Mouse (Mus musculus): ENCODE results near the gene Gm20422. TPM values are rescaled to one million over a fixed set of nuclear protein-coding genes. Genes with fewer than 3 reads are reported as not detected.

Gm20422 gene
- polyA plus RNA-seq, 1 experiment, result not detected

DNA sequence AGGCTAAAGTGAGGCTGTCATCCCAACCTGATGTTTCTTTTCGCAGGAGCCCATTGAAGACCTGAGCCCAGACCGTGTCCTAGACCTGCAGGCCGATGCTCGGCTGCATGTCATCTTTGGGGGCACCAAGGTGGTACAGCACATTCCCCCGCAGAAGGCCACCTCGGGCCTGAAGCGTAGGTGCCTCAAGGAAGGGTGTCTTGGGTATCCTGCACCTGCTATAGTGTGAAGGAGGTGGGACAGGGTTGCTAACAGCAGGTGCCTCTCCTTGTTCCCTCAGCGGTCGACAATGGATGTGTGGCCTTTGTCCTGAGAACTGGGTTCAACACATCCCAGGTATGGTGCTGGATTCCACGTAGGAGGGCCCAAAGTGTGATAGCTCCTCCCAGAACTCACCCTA, 23.0 kb upstream of the Gm20422 start:
- H3K27ac ChIP-seq (ENCODE audit: insufficient read depth, low read length), result no peak overlapping the region
- no peaks in the 10 kb centered on the region for H3K4me1 ChIP-seq (ENCODE audit: control insufficient read depth, insufficient read depth, low read length)
- H3K4me3 ChIP-seq (ENCODE audit: low read depth, low read length), result no peak overlapping the region
- H3K9me3 ChIP-seq (replicated peaks; ENCODE audit: control insufficient read depth, insufficient read depth, low read length, poor library complexity, severe bottlenecking), result no peaks in the 10 kb centered on the region
- no peaks in the 10 kb centered on the region for H3K27me3 ChIP-seq (ENCODE audit: control insufficient read depth, insufficient read depth, low read length, poor library complexity, severe bottlenecking)
- TF ChIP-seq CTCF (IDR thresholded peaks at IDR 0.05; ENCODE audit: low read depth, low read length) (no peak), POLR2A (IDR thresholded peaks at IDR 0.05; ENCODE audit: insufficient read depth, low read length) (no peak), EP300 (IDR thresholded peaks at IDR 0.05; ENCODE audit: insufficient read depth, low read depth, low read length) (no peak)
- no peak overlapping the region for H3K9ac ChIP-seq (ENCODE audit: low read depth, poor library complexity, severe bottlenecking)
- peaks cover 92% of the 10 kb centered on the region for H3K36me3 ChIP-seq (ENCODE audit: control insufficient read depth, insufficient read depth, low read length, poor library complexity, severe bottlenecking)

DNA sequence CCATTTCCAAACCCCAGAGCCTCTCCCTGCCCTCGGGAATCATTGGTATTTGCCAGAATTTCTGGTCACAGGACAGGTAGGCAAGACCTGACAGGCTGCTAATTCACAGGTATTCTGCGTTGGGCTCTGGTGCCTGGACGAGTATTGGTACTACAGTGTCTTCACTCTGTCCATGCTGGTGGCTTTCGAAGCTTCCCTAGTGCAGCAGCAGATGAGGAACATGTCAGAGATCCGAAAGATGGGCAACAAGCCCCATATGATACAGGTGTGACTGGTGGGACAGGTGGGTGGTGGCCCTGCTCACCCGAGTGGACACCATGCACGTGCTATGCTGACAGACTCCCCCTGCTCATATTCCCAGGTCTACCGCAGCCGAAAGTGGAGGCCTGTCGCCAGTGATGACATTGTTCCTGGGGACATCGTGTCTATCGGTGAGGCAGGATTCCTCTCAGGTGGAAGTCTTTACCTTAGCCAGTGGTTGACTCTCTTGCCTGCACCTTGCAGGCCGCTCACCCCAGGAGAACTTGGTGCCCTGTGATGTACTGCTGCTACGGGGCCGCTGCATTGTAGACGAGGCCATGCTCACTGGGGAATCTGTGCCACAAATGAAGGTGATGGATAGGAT, 22.1 kb upstream of the Gm20422 start:
- Histone ChIP-seq H3K4me1 (ENCODE audit: control insufficient read depth, insufficient read depth, low read length) (no peaks in the 10 kb centered on the region), H3K36me3 (ENCODE audit: control insufficient read depth, insufficient read depth, low read length, poor library complexity, severe bottlenecking) (peaks cover 84% of the 10 kb centered on the region), H3K27me3 (ENCODE audit: control insufficient read depth, insufficient read depth, low read length, poor library complexity, severe bottlenecking) (no peaks in the 10 kb centered on the region), H3K4me3 (ENCODE audit: low read depth, low read length) (no peak overlapping the region), H3K27ac (ENCODE audit: insufficient read depth, low read length) (no peak overlapping the region), H3K9me3 (replicated peaks; ENCODE audit: control insufficient read depth, insufficient read depth, low read length, poor library complexity, severe bottlenecking) (no peaks in the 10 kb centered on the region), H3K9ac (ENCODE audit: low read depth, poor library complexity, severe bottlenecking) (no peak overlapping the region)
- no peak for TF ChIP-seq POLR2A (IDR thresholded peaks at IDR 0.05; ENCODE audit: insufficient read depth, low read length)
- no peak for TF ChIP-seq EP300 (IDR thresholded peaks at IDR 0.05; ENCODE audit: insufficient read depth, low read depth, low read length)
- TF ChIP-seq CTCF (IDR thresholded peaks at IDR 0.05; ENCODE audit: low read depth, low read length), result no peak

DNA sequence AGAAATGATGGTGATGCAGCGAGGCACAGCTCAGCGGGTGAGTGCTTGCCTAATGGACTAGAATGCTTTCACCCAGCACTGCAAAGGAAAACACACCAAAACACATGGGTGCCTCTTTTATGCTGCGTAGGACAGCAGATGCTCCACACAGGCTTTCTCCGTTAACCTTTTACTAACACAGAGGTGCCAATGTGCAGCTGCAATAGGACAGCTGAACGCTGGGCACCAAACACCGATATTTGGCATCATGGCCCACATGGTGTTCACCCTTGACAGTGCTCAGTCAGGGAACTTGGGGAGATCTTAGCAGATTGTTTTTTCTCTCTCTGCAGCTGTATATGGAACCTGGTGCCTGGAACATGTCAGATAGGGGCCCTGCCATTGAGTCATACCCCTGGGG, 20.2 kb upstream of the Gm20422 start:
- Histone ChIP-seq H3K9ac (ENCODE audit: low read depth, poor library complexity, severe bottlenecking) (no peak overlapping the region), H3K4me1 (ENCODE audit: control insufficient read depth, insufficient read depth, low read length) (no peaks in the 10 kb centered on the region), H3K36me3 (ENCODE audit: control insufficient read depth, insufficient read depth, low read length, poor library complexity, severe bottlenecking) (peaks cover 67% of the 10 kb centered on the region), H3K4me3 (ENCODE audit: low read depth, low read length) (no peak overlapping the region), H3K27ac (ENCODE audit: insufficient read depth, low read length) (no peak overlapping the region), H3K9me3 (replicated peaks; ENCODE audit: control insufficient read depth, insufficient read depth, low read length, poor library complexity, severe bottlenecking) (no peaks in the 10 kb centered on the region), H3K27me3 (ENCODE audit: control insufficient read depth, insufficient read depth, low read length, poor library complexity, severe bottlenecking) (no peaks in the 10 kb centered on the region)
- TF ChIP-seq EP300 (IDR thresholded peaks at IDR 0.05; ENCODE audit: insufficient read depth, low read depth, low read length) (no peak), POLR2A (IDR thresholded peaks at IDR 0.05; ENCODE audit: insufficient read depth, low read length) (no peak), CTCF (IDR thresholded peaks at IDR 0.05; ENCODE audit: low read depth, low read length) (no peak)

DNA sequence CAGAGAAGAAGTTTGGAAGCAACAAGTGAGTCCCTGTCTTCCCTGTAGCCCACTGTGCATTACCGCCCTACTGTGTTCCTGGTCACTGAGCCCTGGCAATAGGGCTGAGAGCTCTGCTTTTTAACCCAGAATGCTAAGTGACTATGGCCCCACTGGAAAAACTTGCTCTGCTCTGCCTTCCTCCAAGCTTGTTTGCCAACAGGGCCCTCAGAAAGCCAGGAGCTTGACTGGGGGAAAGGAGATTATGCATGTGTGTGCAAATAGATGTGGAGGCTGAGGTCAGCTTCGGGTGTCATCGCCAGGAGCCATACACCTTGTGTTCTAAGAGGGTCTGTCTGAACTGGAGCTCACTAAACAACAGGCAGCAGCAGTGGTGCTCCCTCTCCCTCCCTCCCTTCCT, 19.4 kb upstream of the Gm20422 start:
- no peaks in the 10 kb centered on the region for H3K27me3 ChIP-seq (ENCODE audit: control insufficient read depth, insufficient read depth, low read length, poor library complexity, severe bottlenecking)
- peaks cover 59% of the 10 kb centered on the region for H3K36me3 ChIP-seq (ENCODE audit: control insufficient read depth, insufficient read depth, low read length, poor library complexity, severe bottlenecking)
- no peaks in the 10 kb centered on the region for H3K9me3 ChIP-seq (replicated peaks; ENCODE audit: control insufficient read depth, insufficient read depth, low read length, poor library complexity, severe bottlenecking)
- no peak overlapping the region for H3K9ac ChIP-seq (ENCODE audit: low read depth, poor library complexity, severe bottlenecking)
- H3K4me1 ChIP-seq (ENCODE audit: control insufficient read depth, insufficient read depth, low read length), result no peaks in the 10 kb centered on the region
- no peak overlapping the region for H3K27ac ChIP-seq (ENCODE audit: insufficient read depth, low read length)
- TF ChIP-seq CTCF (IDR thresholded peaks at IDR 0.05; ENCODE audit: low read depth, low read length) (no peak), POLR2A (IDR thresholded peaks at IDR 0.05; ENCODE audit: insufficient read depth, low read length) (no peak), EP300 (IDR thresholded peaks at IDR 0.05; ENCODE audit: insufficient read depth, low read depth, low read length) (no peak)
- no peak overlapping the region for H3K4me3 ChIP-seq (ENCODE audit: low read depth, low read length)

DNA sequence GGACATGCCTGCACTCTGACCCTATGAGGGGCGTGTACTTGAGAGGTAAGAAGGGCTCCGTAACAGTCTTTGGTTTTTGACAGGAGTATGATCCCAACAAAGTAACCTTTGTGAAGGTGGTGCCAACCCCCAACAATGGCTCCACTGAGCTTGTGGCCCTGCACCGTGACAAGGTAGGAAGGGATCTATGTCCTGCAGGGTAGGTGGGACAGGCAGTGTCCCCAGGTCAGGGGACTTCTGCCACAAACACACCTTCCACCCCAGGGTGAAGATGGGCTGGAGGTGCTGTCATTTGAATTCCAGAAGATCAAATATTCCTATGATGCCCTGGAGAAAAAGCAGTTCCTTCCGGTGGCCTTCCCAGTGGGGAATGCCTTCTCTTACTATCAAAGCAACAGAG, 19.0 kb upstream of the Gm20422 start:
- no peaks in the 10 kb centered on the region for H3K9me3 ChIP-seq (replicated peaks; ENCODE audit: control insufficient read depth, insufficient read depth, low read length, poor library complexity, severe bottlenecking)
- no peaks in the 10 kb centered on the region for H3K4me1 ChIP-seq (ENCODE audit: control insufficient read depth, insufficient read depth, low read length)
- TF ChIP-seq CTCF (IDR thresholded peaks at IDR 0.05; ENCODE audit: low read depth, low read length), result no peak
- no peak for TF ChIP-seq POLR2A (IDR thresholded peaks at IDR 0.05; ENCODE audit: insufficient read depth, low read length)
- TF ChIP-seq EP300 (IDR thresholded peaks at IDR 0.05; ENCODE audit: insufficient read depth, low read depth, low read length), result no peak
- peaks cover 54% of the 10 kb centered on the region for H3K36me3 ChIP-seq (ENCODE audit: control insufficient read depth, insufficient read depth, low read length, poor library complexity, severe bottlenecking)
- no peak overlapping the region for H3K27ac ChIP-seq (ENCODE audit: insufficient read depth, low read length)
- H3K4me3 ChIP-seq (ENCODE audit: low read depth, low read length), result no peak overlapping the region
- no peaks in the 10 kb centered on the region for H3K27me3 ChIP-seq (ENCODE audit: control insufficient read depth, insufficient read depth, low read length, poor library complexity, severe bottlenecking)
- no peak overlapping the region for H3K9ac ChIP-seq (ENCODE audit: low read depth, poor library complexity, severe bottlenecking)

DNA sequence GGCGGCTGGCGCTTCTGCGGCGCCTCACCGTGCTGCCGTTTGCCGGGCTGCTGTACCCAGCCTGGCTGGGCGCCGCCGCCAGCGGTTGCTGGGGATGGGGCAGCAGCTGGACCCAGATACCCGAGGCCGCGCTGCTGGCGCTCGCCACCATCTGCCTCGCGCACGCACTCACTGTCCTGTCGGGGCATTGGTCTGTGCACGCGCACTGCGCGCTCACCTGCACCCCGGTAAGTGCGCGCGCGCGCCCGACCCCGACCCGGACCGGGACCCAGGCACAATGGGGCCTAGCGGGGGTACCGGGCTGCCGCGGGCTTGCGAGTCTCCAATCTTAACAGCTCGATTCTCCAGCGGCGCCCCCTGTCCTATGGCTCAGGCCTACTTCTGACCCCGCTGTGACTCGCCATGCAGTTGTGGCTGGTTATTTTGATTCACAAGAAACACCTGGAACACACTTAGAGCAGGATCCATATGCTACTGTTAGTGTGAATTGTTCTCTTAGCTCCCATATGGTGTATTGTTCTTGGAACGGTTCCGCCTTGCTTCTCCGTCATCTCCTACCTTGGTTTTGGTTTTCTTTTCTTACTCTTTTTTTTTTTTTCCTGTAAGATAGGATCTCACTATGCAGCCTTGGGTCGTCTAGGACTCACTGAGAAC, 16.9 kb upstream of the Gm20422 start:
- Histone ChIP-seq H3K27me3 (ENCODE audit: control insufficient read depth, insufficient read depth, low read length, poor library complexity, severe bottlenecking) (no peaks in the 10 kb centered on the region), H3K4me3 (ENCODE audit: low read depth, low read length) (peak overlapping the region; percentile 94), H3K36me3 (ENCODE audit: control insufficient read depth, insufficient read depth, low read length, poor library complexity, severe bottlenecking) (peaks cover 34% of the 10 kb centered on the region), H3K4me1 (ENCODE audit: control insufficient read depth, insufficient read depth, low read length) (no peaks in the 10 kb centered on the region), H3K9ac (ENCODE audit: low read depth, poor library complexity, severe bottlenecking) (peak overlapping the region; percentile 96), H3K9me3 (replicated peaks; ENCODE audit: control insufficient read depth, insufficient read depth, low read length, poor library complexity, severe bottlenecking) (no peaks in the 10 kb centered on the region), H3K27ac (ENCODE audit: insufficient read depth, low read length) (peak overlapping the region; percentile 2)
- TF ChIP-seq POLR2A (IDR thresholded peaks at IDR 0.05; ENCODE audit: insufficient read depth, low read length), result no peak
- no peak for TF ChIP-seq EP300 (IDR thresholded peaks at IDR 0.05; ENCODE audit: insufficient read depth, low read depth, low read length)
- no peak for TF ChIP-seq CTCF (IDR thresholded peaks at IDR 0.05; ENCODE audit: low read depth, low read length)

Measured in ES-Bruce4 (cell line).